Mouse (Mus musculus) gastrocnemius, adult 18-20 months (tissue): ENCODE measurements around the gene Dnm2. TPM values are rescaled to one million over a fixed set of nuclear protein-coding genes. Genes with fewer than 3 reads are reported as not detected.

ENCODE experiments used
- DNase-seq: peaks from one replicate; pipeline ENCODE4 v3.0.0; 2021; ENCODE audit warnings: low spot score
- total RNA-seq, 2 experiments: library from RNA; stranded (reverse); gene quantifications; 2 replicates each; pipeline ENCODE4 v1.2.3; 2021

The Dnm2 gene
- total RNA-seq, 2 experiments from 2014 or later = 37.0 to 38.6 TPM

GRCm38 (mm10) chr9:21428178-21428577, 3.5 kb downstream of the Dnm2 start:
- DNase-seq = no peak

GRCm38 (mm10) chr9:21430724-21431123, 6.0 kb downstream of the Dnm2 start:
- no peak for DNase-seq

- no peak for DNase-seq
Observed at GRCm38 (mm10) chr9:21432066-21432465, 7.4 kb downstream of the Dnm2 start.

- no peak for DNase-seq
Observed at GRCm38 (mm10) chr9:21433766-21434165, 9.1 kb downstream of the Dnm2 start.

GRCm38 (mm10) chr9:21434410-21434809, 9.7 kb downstream of the Dnm2 start:
- no peak for DNase-seq

- no peak for DNase-seq
Observed at GRCm38 (mm10) chr9:21435777-21436635, 11.3 kb downstream of the Dnm2 start.

GRCm38 (mm10) chr9:21437577-21437976, 12.9 kb downstream of the Dnm2 start:
- DNase-seq = no peak

- peak; percentile 59 for DNase-seq
Observed at GRCm38 (mm10) chr9:21438219-21438618, 13.5 kb downstream of the Dnm2 start.

- peak; percentile 43 for DNase-seq
Observed at GRCm38 (mm10) chr9:21439456-21439855, 14.7 kb downstream of the Dnm2 start.

GRCm38 (mm10) chr9:21439914-21440313, 15.2 kb downstream of the Dnm2 start:
- no peak for DNase-seq

- DNase-seq = no peak
Observed at GRCm38 (mm10) chr9:21440387-21440786, 15.7 kb downstream of the Dnm2 start.

GRCm38 (mm10) chr9:21443853-21444252, 19.1 kb downstream of the Dnm2 start:
- DNase-seq = no peak

GRCm38 (mm10) chr9:21444574-21444973, 19.9 kb downstream of the Dnm2 start:
- no peak for DNase-seq

- DNase-seq = no peak
Observed at GRCm38 (mm10) chr9:21445081-21445744, 20.5 kb downstream of the Dnm2 start.

- DNase-seq = no peak
Observed at GRCm38 (mm10) chr9:21447778-21448177, 23.1 kb downstream of the Dnm2 start.

GRCm38 (mm10) chr9:21449710-21450109, 25.0 kb downstream of the Dnm2 start:
- no peak for DNase-seq

- DNase-seq = no peak
Observed at GRCm38 (mm10) chr9:21450270-21450669, 25.6 kb downstream of the Dnm2 start.

- no peak for DNase-seq
Observed at GRCm38 (mm10) chr9:21451391-21451790, 26.7 kb downstream of the Dnm2 start.

- peak; percentile 62 for DNase-seq
Observed at GRCm38 (mm10) chr9:21451870-21452269, 27.2 kb downstream of the Dnm2 start.

- no peak for DNase-seq
Observed at GRCm38 (mm10) chr9:21453003-21453402, 28.3 kb downstream of the Dnm2 start.

- no peak for DNase-seq
Observed at GRCm38 (mm10) chr9:21453459-21453858, 28.8 kb downstream of the Dnm2 start.

- no peak for DNase-seq
Observed at GRCm38 (mm10) chr9:21454556-21454955, 29.8 kb downstream of the Dnm2 start.
